Mouse (Mus musculus) kidney, embryonic 14.5 days (tissue): ENCODE results near the gene Mpl. TPM values are rescaled to one million over a fixed set of nuclear protein-coding genes. Genes with fewer than 3 reads are reported as not detected.

Source experiments
- ATAC-seq: fragments of 200-750 bp; cut with Nextera tagmentation; 2 replicates; pipeline ENCODE4 v1.8.0; 2017; ENCODE audit warnings: moderate number of reproducible peaks, mild to moderate bottlenecking, moderate TSS enrichment, moderate library complexity; ENCODE audit not compliant: low FRiP score, low TSS enrichment
- H3K27ac ChIP-seq: fragments of 300-500 bp; sonication (generic); 2 replicates; pipeline ENCODE4 v1.5.1; 2014; ENCODE audit warnings: low read depth, mild to moderate bottlenecking, low read length, moderate library complexity, mixed read lengths
- H3K27me3 ChIP-seq: fragments of 300-500 bp; sonication (generic); 2 replicates; pipeline ENCODE4 v1.6.1; 2014; ENCODE audit warnings: mild to moderate bottlenecking, low read length; ENCODE audit not compliant: control insufficient read depth, insufficient read depth
- H3K36me3 ChIP-seq: fragments of 300-500 bp; sonication (generic); 2 replicates; pipeline ENCODE4 v1.6.1; 2014; ENCODE audit warnings: low read length, mixed read lengths; ENCODE audit not compliant: control insufficient read depth, insufficient read depth
- H3K4me1 ChIP-seq: fragments of 300-500 bp; sonication (generic); 2 replicates; pipeline ENCODE4 v1.6.1; 2014; ENCODE audit warnings: low read length, mixed read lengths; ENCODE audit not compliant: control insufficient read depth, insufficient read depth
- H3K4me2 ChIP-seq: fragments of 300-500 bp; sonication (generic); replicated peaks from 2 replicates; pipeline ENCODE4 v1.6.1; 2014; ENCODE audit warnings: low read depth, mild to moderate bottlenecking, low read length
- H3K4me3 ChIP-seq: fragments of 300-500 bp; sonication (generic); 2 replicates; pipeline ENCODE4 v1.5.1; 2014; ENCODE audit warnings: mild to moderate bottlenecking, low read length
- H3K9ac ChIP-seq: fragments of 300-500 bp; sonication (generic); 2 replicates; pipeline ENCODE4 v1.6.1; 2014; ENCODE audit warnings: low read depth, mild to moderate bottlenecking, low read length, moderate library complexity
- H3K9me3 ChIP-seq: fragments of 300-500 bp; sonication (generic); 2 replicates; pipeline ENCODE4 v1.6.1; 2016; ENCODE audit warnings: low read length; ENCODE audit not compliant: control insufficient read depth
- WGBS: fragments of 180-500 bp; shearing (Covaris S2); extraction: QIAGEN DNeasy Blood & Tissue Kit; methylation state at CpG from one replicate; pipeline ENCODE4 v1.1.7; 2014; 5-methylcytosine and 5-hydroxymethylcytosine counted together
- polyA plus RNA-seq: library from polyadenylated mRNA; unstranded; fragments of >200 nt; fragmentation: Nextera tagmentation; extraction: Ambion mirVana; gene quantifications from 2 replicates; pipeline ENCODE4 v1.2.1, GENCODE M21; 2014

Mpl gene
- polyA plus RNA-seq, 1 experiment from 2014 or later = 0.23 TPM

DNA sequence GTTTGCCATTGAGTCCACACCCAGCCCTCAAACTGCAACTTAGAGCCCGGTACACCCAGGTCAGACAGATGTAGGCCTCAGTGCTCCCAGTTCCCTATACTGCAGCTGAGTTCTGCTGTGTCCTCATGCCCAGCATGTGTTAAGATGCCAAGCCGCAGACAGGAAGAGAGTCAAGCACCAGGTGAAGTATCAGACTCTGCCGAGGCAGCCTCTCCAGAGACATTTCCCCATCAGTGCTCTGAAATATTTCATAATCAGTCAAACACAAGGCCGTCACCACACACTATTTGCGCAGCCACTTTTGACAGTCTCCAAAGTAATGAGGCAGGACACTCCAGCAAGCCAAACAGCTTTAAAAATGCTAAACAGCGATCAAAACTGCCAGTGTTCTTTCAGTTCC is 58.9 kb downstream of the Mpl start:
- 95% methylated on average over 6 of the region's 6 CpGs for WGBS
- no peaks in the 10 kb centered on the region for H3K9me3 ChIP-seq
- no peak overlapping the region for H3K4me2 ChIP-seq
- H3K36me3 ChIP-seq = peaks cover 88% of the 10 kb centered on the region
- H3K27ac ChIP-seq = no peak overlapping the region
- H3K4me1 ChIP-seq = no peaks in the 10 kb centered on the region
- no peak overlapping the region for H3K9ac ChIP-seq
- H3K27me3 ChIP-seq = no peaks in the 10 kb centered on the region
- ATAC-seq = no peak
- no peak overlapping the region for H3K4me3 ChIP-seq

DNA sequence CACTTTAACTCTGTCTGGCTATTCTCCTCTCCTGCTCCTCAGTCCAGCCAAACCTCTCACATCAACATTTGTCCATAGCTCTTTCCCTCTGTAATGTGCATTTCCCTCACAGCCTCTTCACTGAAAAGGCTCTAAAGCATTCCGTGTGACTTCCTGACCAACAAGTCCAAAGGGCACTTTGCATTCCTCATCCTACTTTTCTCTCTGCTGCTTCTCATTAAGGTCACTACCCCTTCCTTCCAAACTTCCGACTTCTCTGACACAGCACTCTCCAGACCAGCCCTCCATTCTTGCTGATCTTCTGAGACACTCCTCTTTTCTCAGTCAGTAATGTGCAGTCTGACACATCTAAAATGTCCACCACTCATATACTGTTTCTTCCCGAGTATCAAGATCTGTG is 60.9 kb downstream of the Mpl start:
- H3K9me3 ChIP-seq = no peaks in the 10 kb centered on the region
- no peak overlapping the region for H3K27ac ChIP-seq
- H3K36me3 ChIP-seq = peaks cover 89% of the 10 kb centered on the region
- H3K4me1 ChIP-seq = no peaks in the 10 kb centered on the region
- ATAC-seq = no peak
- H3K27me3 ChIP-seq = no peaks in the 10 kb centered on the region
- H3K4me3 ChIP-seq = no peak overlapping the region
- no peak overlapping the region for H3K9ac ChIP-seq
- 57% methylated on average over 3 of the region's 3 CpGs for WGBS
- no peak overlapping the region for H3K4me2 ChIP-seq

- Histone ChIP-seq H3K4me1 (no peaks in the 10 kb centered on the region), H3K9ac (no peak overlapping the region), H3K27me3 (no peaks in the 10 kb centered on the region), H3K4me2 (no peak overlapping the region), H3K4me3 (no peak overlapping the region), H3K9me3 (no peaks in the 10 kb centered on the region), H3K27ac (no peak overlapping the region), H3K36me3 (peaks cover 91% of the 10 kb centered on the region)
- ATAC-seq = no peak
- 70% methylated on average over 4 of the region's 4 CpGs for WGBS
These were observed 62.0 kb downstream of the Mpl start for GRCm38 (mm10) chr4:118395289-118395688.

DNA sequence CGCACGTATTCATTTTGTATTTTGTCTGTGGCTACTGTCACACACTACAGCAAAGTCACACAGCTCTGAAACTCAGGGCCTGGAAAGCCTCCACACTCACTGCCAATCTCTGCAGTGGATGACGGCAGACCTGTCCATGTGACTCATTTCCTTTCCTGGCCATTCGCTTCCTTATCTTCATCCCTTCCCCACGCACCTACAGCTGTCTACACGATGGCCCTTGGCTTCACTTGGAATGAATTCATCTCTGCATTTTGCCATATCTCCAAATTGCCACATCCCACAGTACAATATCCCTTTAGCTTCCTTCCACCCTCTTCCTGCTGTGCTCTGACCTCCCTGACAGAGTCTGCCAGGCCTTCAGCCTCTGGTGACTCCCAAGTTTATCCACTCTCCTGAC is 62.8 kb downstream of the Mpl start:
- no peak overlapping the region for H3K4me3 ChIP-seq
- no peaks in the 10 kb centered on the region for H3K4me1 ChIP-seq
- H3K27ac ChIP-seq = no peak overlapping the region
- 90% methylated on average over 6 of the region's 6 CpGs for WGBS
- peaks cover 93% of the 10 kb centered on the region for H3K36me3 ChIP-seq
- no peak overlapping the region for H3K9ac ChIP-seq
- no peak for ATAC-seq
- no peak overlapping the region for H3K4me2 ChIP-seq
- no peaks in the 10 kb centered on the region for H3K27me3 ChIP-seq
- H3K9me3 ChIP-seq = no peaks in the 10 kb centered on the region

Other genes starting within 250 kb of the Mpl start
- 53.3 and 68.1 TPM in 2 replicates for gene Ptprf, start 166.1 kb downstream of the Mpl start, polyA plus RNA-seq
- 8.7 and 13.7 TPM in 2 replicates for gene Szt2, start 48.2 kb downstream of the Mpl start, polyA plus RNA-seq
- gene Med8, start 48.2 kb downstream of the Mpl start, polyA plus RNA-seq = 103 TPM in 2 replicates
- 72.0 and 82.7 TPM in 2 replicates for gene Elovl1, start 29.4 kb downstream of the Mpl start, polyA plus RNA-seq
- gene Cdc20, start 20.2 kb downstream of the Mpl start, polyA plus RNA-seq = 218 and 287 TPM in 2 replicates
- gene Tie1, start 32.5 kb upstream of the Mpl start, polyA plus RNA-seq = 24.6 and 30.4 TPM in 2 replicates
- 15.5 and 15.6 TPM in 2 replicates for gene 2610528J11Rik, start 69.5 kb upstream of the Mpl start, polyA plus RNA-seq
- gene Tmem125, start 86.5 kb upstream of the Mpl start, polyA plus RNA-seq = 3.2 and 4.1 TPM in 2 replicates
- gene Cfap57, start 163.3 kb upstream of the Mpl start, polyA plus RNA-seq = 0.08 and 0.17 TPM in 2 replicates
- gene Ebna1bp2, start 163.3 kb upstream of the Mpl start, polyA plus RNA-seq = 199 and 222 TPM in 2 replicates
- gene Olfr62, start 201.4 kb upstream of the Mpl start, polyA plus RNA-seq = not detected in 2 replicates
- gene Olfr1342, start 235.2 kb upstream of the Mpl start, polyA plus RNA-seq = 0.15 TPM in 1 of 2 replicates, not detected in the other
- gene Olfr1341, start 246.0 kb upstream of the Mpl start, polyA plus RNA-seq = not detected in 2 replicates